Mouse (Mus musculus) CH12F3 (cell line): Measurements from ENCODE around the gene Vmn2r45.
"Not testable (repeated sequence)": the region's sequence is repeated elsewhere in the genome, so short reads cannot be mapped to it uniquely, and the experiment has no call there.

Experiments used
- in situ Hi-C: fragments of 300-500 bp; cut with MboI; formaldehyde crosslinking; loops from 2 replicates; pipeline ENCODE4 v1.14.3; 2020; ENCODE audit warnings: low sequenced_read_pairs

The Vmn2r45 gene

GRCm38 (mm10) chr7:8488975-8489374 lies at the start of gene Vmn2r45:
TSS of gene Vmn2r45 (minus strand) at chr7:8489075.
- in situ Hi-C loops: not testable (repeated sequence)
